Mouse (Mus musculus) spleen, postnatal 4 days (tissue): ENCODE results near the gene Ncf1.

Source experiments
- DNase-seq, 2 experiments: peaks; one replicate each; pipeline ENCODE4 v3.0.0; 2022; ENCODE audit warnings: low spot score in 2 of 2

Ncf1 gene

GRCm38 (mm10) chr5:134209931-134210554 lies 19.4 kb downstream of the Ncf1 start:
- no peak for DNase-seq

- DNase-seq: no peak
These were observed 22.7 kb downstream of the Ncf1 start for GRCm38 (mm10) chr5:134206721-134207120.

GRCm38 (mm10) chr5:134193664-134194063 lies 35.8 kb downstream of the Ncf1 start:
- no peak for DNase-seq

GRCm38 (mm10) chr5:134188571-134188970 lies 40.9 kb downstream of the Ncf1 start:
- no peak for DNase-seq

GRCm38 (mm10) chr5:134186961-134187731 lies 42.3 kb downstream of the Ncf1 start:
- peak; percentile 71 to 89 for DNase-seq

GRCm38 (mm10) chr5:134186059-134186458 lies 43.4 kb downstream of the Ncf1 start:
- DNase-seq: no peak

GRCm38 (mm10) chr5:134183880-134184808 lies 45.3 kb downstream of the Ncf1 start, which contains the start of gene Gtf2ird2:
TSS of gene Gtf2ird2 (plus strand) at chr5:134184019.
- DNase-seq: peak; percentile 99

- no peak for DNase-seq
These were observed 46.3 kb downstream of the Ncf1 start for GRCm38 (mm10) chr5:134183162-134183561.

GRCm38 (mm10) chr5:134182735-134183134 lies 46.7 kb downstream of the Ncf1 start:
- DNase-seq: no peak

- no peak for DNase-seq
These were observed 47.3 kb downstream of the Ncf1 start for GRCm38 (mm10) chr5:134182172-134182571.

GRCm38 (mm10) chr5:134179871-134180270 lies 49.6 kb downstream of the Ncf1 start:
- DNase-seq: peak; percentile 77 to 88

GRCm38 (mm10) chr5:134178536-134178935 lies 50.9 kb downstream of the Ncf1 start:
- no peak for DNase-seq

GRCm38 (mm10) chr5:134176169-134176881 lies 53.1 kb downstream of the Ncf1 start, which contains the start of gene Rcc1l:
TSS of gene Rcc1l (minus strand) at chr5:134176774.
- peak; percentile 79 to 88 for DNase-seq

- no peak for DNase-seq
These were observed 53.7 kb downstream of the Ncf1 start for GRCm38 (mm10) chr5:134175696-134176095.

- DNase-seq: peak; percentile 53 to 86
These were observed 56.2 kb downstream of the Ncf1 start for GRCm38 (mm10) chr5:134173206-134173605.

- DNase-seq: no peak
These were observed 59.3 kb downstream of the Ncf1 start for GRCm38 (mm10) chr5:134170167-134170566.
